31 mouse cellular contexts compared by ENCODE assay signal in genomic region chr9:98650547-98650946, GRCm38 (mm10).
"Had no signal": no experiment of that assay in that cellular context is flagged by ENCODE, and none has a peak within 500 bp of the region (broad histone marks: within the 10 kb centered on the region; RNA-seq: fewer than 3 reads in every experiment).

No protein-coding gene starts in this region.

- H3K4me2 ChIP-seq: limb, embryonic 12.5 days; limb, embryonic 13.5 days; liver, embryonic 11.5 days; liver, embryonic 12.5 days; liver, embryonic 13.5 days; liver, embryonic 15.5 days; lung, embryonic 14.5 days; lung, embryonic 15.5 days; midbrain, embryonic 11.5 days; midbrain, embryonic 12.5 days; midbrain, embryonic 13.5 days; midbrain, embryonic 15.5 days; neural tube, embryonic 12.5 days had no signal

- H3K9me3 ChIP-seq: limb, embryonic 12.5 days; limb, embryonic 13.5 days; liver, embryonic 12.5 days; liver, embryonic 13.5 days; liver, embryonic 15.5 days; lung, embryonic 15.5 days; megakaryocyte, embryonic 14.5 days; midbrain, embryonic 10.5 days; midbrain, embryonic 12.5 days; midbrain, embryonic 13.5 days; midbrain, embryonic 15.5 days; neural tube, embryonic 12.5 days had no signal

- H3K4me1 ChIP-seq: liver, embryonic 12.5 days; liver, embryonic 13.5 days; liver, embryonic 15.5 days; megakaryocyte, embryonic 14.5 days; midbrain, embryonic 12.5 days; midbrain, embryonic 13.5 days; midbrain, embryonic 15.5 days; neural tube, embryonic 12.5 days had no signal

- H3K9ac ChIP-seq: limb, embryonic 12.5 days; limb, embryonic 13.5 days; liver, embryonic 12.5 days; liver, embryonic 13.5 days; liver, embryonic 14.5 days; liver, embryonic 15.5 days; liver, postnatal 0 days; lung, embryonic 14.5 days; lung, embryonic 15.5 days; midbrain, embryonic 12.5 days; midbrain, embryonic 13.5 days; midbrain, embryonic 15.5 days; neural tube, embryonic 12.5 days had no signal

- DNase-seq: left cerebral cortex, postnatal 4 days; liver; liver, embryonic 13.5 days; liver, postnatal 0 days; lung, adult 18-20 months; lung, adult 2 months; lung, embryonic 14.5 days; lung, postnatal 10 days; lung, postnatal 14 days; lung, postnatal 36 days; lung, postnatal 4 days; midbrain, embryonic 14.5 days had no signal

- ATAC-seq: liver, embryonic 12.5 days; liver, postnatal 0 days; lung, postnatal 0 days; midbrain, embryonic 13.5 days; midbrain, embryonic 15.5 days; midbrain, embryonic 16.5 days had no signal

- H3K4me3 ChIP-seq: left cerebral cortex, adult 2 months; limb, embryonic 12.5 days; limb, embryonic 13.5 days; liver, embryonic 12.5 days; liver, embryonic 13.5 days; liver, embryonic 15.5 days; lung, embryonic 15.5 days; megakaryocyte, embryonic 14.5 days; midbrain, embryonic 10.5 days; midbrain, embryonic 12.5 days; midbrain, embryonic 13.5 days; midbrain, embryonic 15.5 days; myocyte; neural tube, embryonic 12.5 days had no signal

- H3K27ac ChIP-seq: left cerebral cortex, adult 2 months; limb, embryonic 12.5 days; limb, embryonic 13.5 days; liver, embryonic 12.5 days; liver, embryonic 13.5 days; liver, embryonic 14.5 days; liver, embryonic 15.5 days; lung, embryonic 15.5 days; macrophage; midbrain, embryonic 10.5 days; midbrain, embryonic 12.5 days; midbrain, embryonic 13.5 days; midbrain, embryonic 15.5 days; neural tube, embryonic 12.5 days had no signal

- H3K27me3 ChIP-seq: limb, embryonic 12.5 days; liver, embryonic 12.5 days; liver, embryonic 13.5 days; liver, embryonic 15.5 days; lung, embryonic 15.5 days; midbrain, embryonic 13.5 days; midbrain, embryonic 15.5 days; neural tube, embryonic 12.5 days had no signal

- H3K36me3 ChIP-seq: limb, embryonic 12.5 days; limb, embryonic 13.5 days; liver, embryonic 12.5 days; liver, embryonic 13.5 days; liver, embryonic 15.5 days; lung, embryonic 15.5 days; midbrain, embryonic 10.5 days; midbrain, embryonic 12.5 days; midbrain, embryonic 13.5 days; midbrain, embryonic 15.5 days; neural tube, embryonic 12.5 days had no signal
